Mouse (Mus musculus): ENCODE results near the gene Bnc2.

DNA sequence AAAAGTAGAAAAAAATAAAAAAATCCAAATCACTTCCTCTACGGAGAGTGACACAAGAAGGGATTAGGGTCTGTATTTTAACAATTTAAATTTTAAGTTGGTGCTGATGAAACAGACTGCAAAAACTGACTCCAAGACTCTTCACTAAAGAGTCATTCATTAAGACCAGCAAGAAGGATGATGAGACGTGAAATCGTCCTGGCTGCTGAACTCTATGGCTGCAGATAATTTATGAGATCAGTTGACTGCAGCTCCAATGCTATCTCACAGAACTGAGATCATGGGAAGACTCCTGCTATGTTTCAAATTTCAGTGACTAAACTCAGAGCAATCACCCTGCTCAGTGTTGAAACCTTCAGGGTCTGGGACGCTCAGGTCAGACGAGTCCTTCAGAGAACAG lies 345.4 kb downstream of the Bnc2 start:
- TF ChIP-seq POLR2A (IDR thresholded peaks at IDR 0.05; ENCODE audit: borderline replicate concordance, low read depth, low read length), result no peak
- no peak for TF ChIP-seq CTCF (IDR thresholded peaks at IDR 0.05; ENCODE audit: low read depth, low read length)
